Mouse (Mus musculus) heart, postnatal 10 days (tissue): ENCODE data around the gene Hcar2. TPM values are rescaled to one million over a fixed set of nuclear protein-coding genes. Genes with fewer than 3 reads are reported as not detected.

Experiments used
- total RNA-seq, 2 experiments: library from RNA; stranded (reverse); gene quantifications; 2 replicates each; pipeline ENCODE4 v1.2.3; 2021

Hcar2 gene
- total RNA-seq, 2 experiments from 2014 or later: 0.17 TPM; not detected in 1

Other genes starting within 250 kb of the Hcar2 start
- 100 to 1,000 TPM; 135 to 144 TPM for gene Clip1, start 180.9 kb downstream of the Hcar2 start, total RNA-seq
- gene Zcchc8, start 144.4 kb downstream of the Hcar2 start, total RNA-seq: 10 to 100 TPM; 39.4 to 49.5 TPM
- gene Rsrc2, start 116.1 kb downstream of the Hcar2 start, total RNA-seq: 10 to 100 TPM; 54.1 to 55.8 TPM
- 10 to 100 TPM in 1 of 2 experiments, 1 to 10 TPM in 1; 6.9 to 10.3 TPM for gene Kntc1, start 115.8 kb downstream of the Hcar2 start, total RNA-seq
- gene Hcar1, start 14.5 kb upstream of the Hcar2 start, total RNA-seq: under 1 TPM; 0.69 to 0.77 TPM
- gene Denr, start 41.7 kb upstream of the Hcar2 start, total RNA-seq: 10 to 100 TPM; 53.4 to 54.2 TPM
- under 1 TPM in 1 of 2 experiments, not detected in 1; 0.89 TPM for gene Gm43518, start 61.9 kb upstream of the Hcar2 start, total RNA-seq
- gene Ccdc62, start 65.2 kb upstream of the Hcar2 start, total RNA-seq: 1 to 10 TPM; 2.2 to 3.1 TPM
- 10 to 100 TPM; 26.1 to 41.6 TPM for gene Hip1r, start 108.1 kb upstream of the Hcar2 start, total RNA-seq
- 10 to 100 TPM; 38.0 to 46.7 TPM for gene Vps37b, start 166.8 kb upstream of the Hcar2 start, total RNA-seq
- gene Abcb9, start 230.3 kb upstream of the Hcar2 start, total RNA-seq: 1 to 10 TPM; 6.5 to 6.7 TPM
- 10 to 100 TPM; 11.9 to 14.2 TPM for gene Ogfod2, start 246.8 kb upstream of the Hcar2 start, total RNA-seq